In genomic region chr9:67869691-67870450, GRCm38 (mm10) we compare ENCODE assay signal across 12 mouse cellular contexts. TPM values are rescaled to one million over a fixed set of nuclear protein-coding genes. Genes with fewer than 3 reads are reported as not detected.
DNase-seq lines count a peak whose midpoint lies in the region; ATAC-seq lines count a peak whose summit lies in the region.
"Had no signal": no experiment of that assay in that cellular context is flagged by ENCODE, and none has a peak within 500 bp of the region (broad histone marks: within the 10 kb centered on the region; RNA-seq: fewer than 3 reads in every experiment).

No protein-coding gene starts in this region.

- H3K4me1 ChIP-seq in hindbrain, embryonic 11.5 days (replicated peaks; ENCODE audit: control insufficient read depth, insufficient read depth, low read length) = no peaks in the 10 kb centered on the region

- ATAC-seq in hindbrain, embryonic 11.5 days (ENCODE audit: low FRiP score) = no peak
- ATAC-seq: forebrain, embryonic 13.5 days; intestine, postnatal 0 days had no signal

- no peak overlapping the region for H3K4me3 ChIP-seq in hindbrain, embryonic 11.5 days (ENCODE audit: low read depth, low read length)
- H3K4me3 ChIP-seq: forebrain, embryonic 13.5 days had no signal

- H3K9ac ChIP-seq in hindbrain, embryonic 11.5 days (ENCODE audit: low read depth, low read length) = no peak overlapping the region
- H3K9ac ChIP-seq: forebrain, embryonic 13.5 days; lung, embryonic 14.5 days had no signal

- no peaks in the 10 kb centered on the region for H3K27me3 ChIP-seq in hindbrain, embryonic 11.5 days (ENCODE audit: control insufficient read depth, insufficient read depth, low read length)
- H3K27me3 ChIP-seq: forebrain, embryonic 13.5 days had no signal

- H3K27ac ChIP-seq in hindbrain, embryonic 11.5 days (ENCODE audit: low read depth, low read length) = no peak overlapping the region
- H3K27ac ChIP-seq: forebrain, embryonic 13.5 days had no signal

- no peaks in the 10 kb centered on the region for H3K9me3 ChIP-seq in hindbrain, embryonic 11.5 days (ENCODE audit: control insufficient read depth, low read length)
- H3K9me3 ChIP-seq: forebrain, embryonic 13.5 days had no signal

- peak; percentile 71 for DNase-seq in right cerebral cortex, adult 18-20 months
- no peak for DNase-seq in right cerebral cortex, postnatal 14 days
- peak; percentile 60 for DNase-seq in c-Kit-positive CD71-positive TER-119-negative erythroid progenitor cells, embryonic 14.5 days (ENCODE audit: low read depth)
- peak; percentile 25 to 58 for DNase-seq in left cerebral cortex, adult 9 months (ENCODE audit: low spot score in 2 of 2)
- DNase-seq in telencephalon, adult 2 months (ENCODE audit: low read depth, low spot score) = peak; percentile 60
- DNase-seq in hindbrain, embryonic 11.5 days (ENCODE audit: low spot score) = no peak
- no peak for DNase-seq in spleen, adult 18-20 months
- DNase-seq: cerebellum, postnatal 10 days; lung, embryonic 14.5 days; thymus, postnatal 36 days had no signal

- WGBS in hindbrain, embryonic 11.5 days = 90% methylated on average over 16 of the region's 16 CpGs

- no peaks in the 10 kb centered on the region for H3K36me3 ChIP-seq in hindbrain, embryonic 11.5 days (ENCODE audit: control insufficient read depth, insufficient read depth, low read length)

- no peak overlapping the region for H3K4me2 ChIP-seq in hindbrain, embryonic 11.5 days (replicated peaks; ENCODE audit: low read depth, low read length)
- H3K4me2 ChIP-seq: forebrain, embryonic 13.5 days; lung, embryonic 14.5 days had no signal

RNA-seq across cellular contexts. Expression of gene Vps13c, which starts 29.7 kb away (rescaled TPM):
- polyA plus RNA-seq in hindbrain, embryonic 11.5 days (2014; fragmentation: Nextera tagmentation; extraction: Ambion mirVana) = 8.8 and 14.7 TPM in 2 replicates

RNA-seq across cellular contexts. Expression of gene C2cd4a, which starts 37.7 kb away (rescaled TPM):
- polyA plus RNA-seq in hindbrain, embryonic 11.5 days (2014; fragmentation: Nextera tagmentation; extraction: Ambion mirVana) = not detected in 2 replicates
- polyA plus RNA-seq: forebrain, embryonic 13.5 days had no signal

Comparison
In these comparisons a context has a peak if more than half of its experiments do, and no peak if none do; other contexts are left out.
1. DNase-seq: peak in right cerebral cortex, adult 18-20 months (single experiment), c-Kit-positive CD71-positive TER-119-negative erythroid progenitor cells, embryonic 14.5 days (single experiment), left cerebral cortex, adult 9 months (2 of 2) and telencephalon, adult 2 months (single experiment); none in right cerebral cortex, postnatal 14 days (single experiment), hindbrain, embryonic 11.5 days (single experiment) and spleen, adult 18-20 months (0 of 2).